Mouse (Mus musculus) heart, embryonic 12.5 days (tissue): ENCODE data around the gene B130006D01Rik. TPM values are rescaled to one million over a fixed set of nuclear protein-coding genes. Genes with fewer than 3 reads are reported as not detected.

Source experiments
- ATAC-seq: fragments of 200-750 bp; cut with Nextera tagmentation; 2 replicates; pipeline ENCODE4 v1.8.0; 2017; ENCODE audit warnings: moderate TSS enrichment, moderate library complexity; ENCODE audit not compliant: insufficient number of reproducible peaks, low FRiP score
- H3K27ac ChIP-seq: fragments of 300-500 bp; sonication (generic); 2 replicates; pipeline ENCODE4 v1.5.1; 2016; ENCODE audit warnings: mild to moderate bottlenecking, moderate library complexity; ENCODE audit not compliant: poor library complexity, severe bottlenecking
- H3K27me3 ChIP-seq: fragments of 300-500 bp; sonication (generic); replicated peaks from 2 replicates; pipeline ENCODE4 v1.6.1; 2016; ENCODE audit warnings: mild to moderate bottlenecking, moderate library complexity
- H3K36me3 ChIP-seq: fragments of 300-500 bp; sonication (generic); 2 replicates; pipeline ENCODE4 v1.6.1; 2016; ENCODE audit warnings: mild to moderate bottlenecking, moderate library complexity
- H3K4me1 ChIP-seq: fragments of 300-500 bp; sonication (generic); replicated peaks from 2 replicates; pipeline ENCODE4 v1.6.1; 2016; ENCODE audit warnings: mild to moderate bottlenecking
- H3K4me2 ChIP-seq: fragments of 300-500 bp; sonication (generic); 2 replicates; pipeline ENCODE4 v1.6.1; 2016; ENCODE audit warnings: mild to moderate bottlenecking, moderate library complexity
- H3K4me3 ChIP-seq: fragments of 300-500 bp; sonication (generic); 2 replicates; pipeline ENCODE4 v1.5.1; 2016; ENCODE audit warnings: mild to moderate bottlenecking
- H3K9ac ChIP-seq: fragments of 300-500 bp; sonication (generic); 2 replicates; pipeline ENCODE4 v1.6.1; 2016; ENCODE audit warnings: mild to moderate bottlenecking, moderate library complexity
- H3K9me3 ChIP-seq: fragments of 300-500 bp; sonication (generic); replicated peaks from 2 replicates; pipeline ENCODE4 v1.6.1; 2016; ENCODE audit warnings: mild to moderate bottlenecking, moderate library complexity
- WGBS: fragments of 180-500 bp; shearing (Covaris S2); methylation state at CpG from one replicate; pipeline ENCODE4 v1.1.7; 2016; 5-methylcytosine and 5-hydroxymethylcytosine counted together
- polyA plus RNA-seq: library from polyadenylated mRNA; unstranded; fragments of >200 nt; fragmentation: Nextera tagmentation; extraction: Ambion mirVana; gene quantifications from 2 replicates; pipeline ENCODE4 v1.2.1, GENCODE M21; 2016

B130006D01Rik gene
- polyA plus RNA-seq, 1 experiment from 2014 or later = 0.56 TPM

- WGBS = 42% methylated on average over 7 of the region's 7 CpGs
- ATAC-seq = no peak
- Histone ChIP-seq H3K27ac (no peak overlapping the region), H3K36me3 (no peaks in the 10 kb centered on the region), H3K4me1 (peaks cover 26% of the 10 kb centered on the region), H3K4me3 (peak overlapping the region; percentile 90), H3K9me3 (no peaks in the 10 kb centered on the region), H3K27me3 (no peaks in the 10 kb centered on the region), H3K9ac (peak overlapping the region; percentile 99), H3K4me2 (peak overlapping the region; percentile 93)
These were observed 9.0 kb upstream of the B130006D01Rik start for GRCm38 (mm10) chr11:95714411-95714810.

- Histone ChIP-seq H3K4me1 (peaks cover 26% of the 10 kb centered on the region), H3K27me3 (no peaks in the 10 kb centered on the region), H3K9me3 (no peaks in the 10 kb centered on the region), H3K9ac (no peak overlapping the region), H3K4me3 (no peak overlapping the region), H3K4me2 (no peak overlapping the region), H3K27ac (no peak overlapping the region), H3K36me3 (no peaks in the 10 kb centered on the region)
- 65% methylated on average over 8 of the region's 8 CpGs for WGBS
- ATAC-seq = no peak
These were observed 7.3 kb upstream of the B130006D01Rik start for GRCm38 (mm10) chr11:95716136-95716535.

GRCm38 (mm10) chr11:95719356-95719755 lies 4.0 kb upstream of the B130006D01Rik start:
- H3K4me2 ChIP-seq = no peak overlapping the region
- H3K36me3 ChIP-seq = no peaks in the 10 kb centered on the region
- H3K9ac ChIP-seq = no peak overlapping the region
- H3K27me3 ChIP-seq = no peaks in the 10 kb centered on the region
- H3K4me1 ChIP-seq = peaks cover 20% of the 10 kb centered on the region
- no peak for ATAC-seq
- WGBS = 87% methylated on average over 3 of the region's 3 CpGs
- H3K9me3 ChIP-seq = no peaks in the 10 kb centered on the region
- no peak overlapping the region for H3K27ac ChIP-seq
- no peak overlapping the region for H3K4me3 ChIP-seq

GRCm38 (mm10) chr11:95724466-95724865 lies 1.1 kb downstream of the B130006D01Rik start:
- no peaks in the 10 kb centered on the region for H3K9me3 ChIP-seq
- H3K27me3 ChIP-seq = no peaks in the 10 kb centered on the region
- H3K9ac ChIP-seq = no peak overlapping the region
- 89% methylated on average over 4 of the region's 4 CpGs for WGBS
- H3K27ac ChIP-seq = no peak overlapping the region
- H3K4me3 ChIP-seq = no peak overlapping the region
- H3K36me3 ChIP-seq = no peaks in the 10 kb centered on the region
- H3K4me1 ChIP-seq = peaks cover 8% of the 10 kb centered on the region
- ATAC-seq = no peak
- H3K4me2 ChIP-seq = no peak overlapping the region

- Histone ChIP-seq H3K27ac (no peak overlapping the region), H3K4me1 (peaks cover 8% of the 10 kb centered on the region)
- WGBS = 72% methylated on average over 4 of the region's 4 CpGs
These were observed 2.8 kb downstream of the B130006D01Rik start for GRCm38 (mm10) chr11:95726156-95726555.

GRCm38 (mm10) chr11:95727947-95728346 lies 4.6 kb downstream of the B130006D01Rik start:
- Histone ChIP-seq H3K9ac (no peak overlapping the region), H3K27me3 (no peaks in the 10 kb centered on the region), H3K4me3 (no peak overlapping the region), H3K36me3 (no peaks in the 10 kb centered on the region), H3K4me2 (no peak overlapping the region), H3K27ac (no peak overlapping the region), H3K9me3 (no peaks in the 10 kb centered on the region), H3K4me1 (peaks cover 8% of the 10 kb centered on the region)
- WGBS = 88% methylated on average over 5 of the region's 5 CpGs
- no peak for ATAC-seq

More at GRCm38 (mm10) chr11:95726156-95726555, 2.8 kb downstream of the B130006D01Rik start:
- H3K27me3 ChIP-seq = no peaks in the 10 kb centered on the region
- no peak overlapping the region for H3K9ac ChIP-seq
- ATAC-seq = no peak
- H3K36me3 ChIP-seq = no peaks in the 10 kb centered on the region
- H3K4me2 ChIP-seq = no peak overlapping the region
- H3K9me3 ChIP-seq = no peaks in the 10 kb centered on the region
- H3K4me3 ChIP-seq = no peak overlapping the region

GRCm38 (mm10) chr11:95728916-95729907 lies 5.8 kb downstream of the B130006D01Rik start:
- Histone ChIP-seq H3K4me1 (peaks cover 8% of the 10 kb centered on the region), H3K4me2 (no peak overlapping the region), H3K27ac (no peak overlapping the region), H3K4me3 (no peak overlapping the region), H3K27me3 (no peaks in the 10 kb centered on the region), H3K36me3 (no peaks in the 10 kb centered on the region), H3K9me3 (no peaks in the 10 kb centered on the region), H3K9ac (no peak overlapping the region)
- 84% methylated on average over 12 of the region's 12 CpGs for WGBS
- ATAC-seq = no peak

- ATAC-seq = no peak
- WGBS = 85% methylated on average over 2 of the region's 2 CpGs
- H3K4me3 ChIP-seq = no peak overlapping the region
- H3K27me3 ChIP-seq = no peaks in the 10 kb centered on the region
- no peaks in the 10 kb centered on the region for H3K36me3 ChIP-seq
- H3K27ac ChIP-seq = no peak overlapping the region
- H3K9ac ChIP-seq = no peak overlapping the region
- H3K4me1 ChIP-seq = peaks cover 6% of the 10 kb centered on the region; the same call in 1 of the 2 replicates
- no peak overlapping the region for H3K4me2 ChIP-seq
- H3K9me3 ChIP-seq = 0 out of 2 replicates have a peak, but pooled peaks cover 4% of the 10 kb centered on the region
These were observed 11.1 kb downstream of the B130006D01Rik start for GRCm38 (mm10) chr11:95734485-95734884.

- H3K9ac ChIP-seq = no peak overlapping the region
- 68% methylated on average over 3 of the region's 3 CpGs for WGBS
- H3K27me3 ChIP-seq = no peaks in the 10 kb centered on the region
- H3K27ac ChIP-seq = no peak overlapping the region
- H3K4me3 ChIP-seq = no peak overlapping the region
- H3K4me1 ChIP-seq = peaks cover 13% of the 10 kb centered on the region; the same call in 1 of the 2 replicates
- H3K4me2 ChIP-seq = no peak overlapping the region
- no peak for ATAC-seq
- no peaks in the 10 kb centered on the region for H3K36me3 ChIP-seq
- H3K9me3 ChIP-seq = 0 out of 2 replicates have a peak, but pooled peaks cover 4% of the 10 kb centered on the region
These were observed 14.4 kb downstream of the B130006D01Rik start for GRCm38 (mm10) chr11:95737811-95738210.

GRCm38 (mm10) chr11:95744521-95744920 lies 21.1 kb downstream of the B130006D01Rik start:
- no peaks in the 10 kb centered on the region for H3K9me3 ChIP-seq
- peaks cover 15% of the 10 kb centered on the region for H3K36me3 ChIP-seq
- peaks cover 19% of the 10 kb centered on the region for H3K4me1 ChIP-seq
- 0 out of 2 replicates have a peak overlapping the region, but pooled peaks have one; percentile 20 for H3K27ac ChIP-seq
- H3K4me2 ChIP-seq = no peak overlapping the region
- 71% methylated on average over 2 of the region's 2 CpGs for WGBS
- no peak for ATAC-seq
- no peak overlapping the region for H3K9ac ChIP-seq
- no peak overlapping the region for H3K4me3 ChIP-seq
- no peaks in the 10 kb centered on the region for H3K27me3 ChIP-seq

GRCm38 (mm10) chr11:95746821-95747220 lies 23.4 kb downstream of the B130006D01Rik start:
- no peaks in the 10 kb centered on the region for H3K27me3 ChIP-seq
- no peak overlapping the region for H3K4me2 ChIP-seq
- peaks cover 23% of the 10 kb centered on the region for H3K36me3 ChIP-seq
- no peak overlapping the region for H3K9ac ChIP-seq
- no peak overlapping the region for H3K27ac ChIP-seq
- no peak overlapping the region for H3K4me3 ChIP-seq
- peaks cover 12% of the 10 kb centered on the region for H3K4me1 ChIP-seq
- WGBS = 82% methylated on average over 4 of the region's 4 CpGs
- H3K9me3 ChIP-seq = no peaks in the 10 kb centered on the region
- ATAC-seq = no peak
